Comparison of ENCODE assay signal across 11 mouse cellular contexts in the genomic region with DNA sequence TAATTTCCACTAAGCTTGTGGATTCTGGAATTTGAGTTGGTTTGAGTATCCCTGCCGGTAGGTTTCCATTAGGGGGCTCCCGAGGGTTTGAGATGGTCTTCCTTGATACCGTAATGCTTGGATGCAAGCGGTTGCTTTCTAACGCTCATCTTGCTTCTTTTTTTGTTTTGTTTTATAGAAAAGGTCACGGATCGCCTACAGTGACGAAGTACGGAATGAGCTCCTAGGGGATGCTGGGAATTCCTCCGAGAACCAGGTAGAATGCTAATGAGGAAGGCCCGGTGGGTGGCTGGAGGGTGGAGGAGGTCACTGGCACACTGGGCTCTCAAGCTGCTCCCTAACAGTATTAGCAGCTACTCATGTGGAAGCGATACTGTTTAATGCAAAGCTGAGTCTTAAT.
DNase-seq lines count a peak whose midpoint lies in the region; ATAC-seq lines count a peak whose summit lies in the region.
"Had no signal": no experiment of that assay in that cellular context is flagged by ENCODE, and none has a peak within 500 bp of the region (broad histone marks: within the 10 kb centered on the region; RNA-seq: fewer than 3 reads in every experiment).

No protein-coding gene starts in this region.

- peak; percentile 26 to 30 for DNase-seq in cerebellum, postnatal 10 days
- DNase-seq in cerebellum, adult 18-20 months, result no peak
- DNase-seq in Muller cell, postnatal 12 days (ENCODE audit: inconsistent ontology term), result peak; percentile 38
- DNase-seq in midbrain, embryonic 10.5 days (ENCODE audit: low spot score), result peak; percentile 61
- no peak for DNase-seq in T-cell, adult 2 months (ENCODE audit: low spot score)
- no peak for DNase-seq in left cerebral cortex, adult 9 months (ENCODE audit: low spot score in 2 of 2)
- DNase-seq: cerebellum, adult 8-10 months; gastrocnemius, postnatal 36 days had no signal

- ATAC-seq in forebrain, embryonic 13.5 days, result peak; percentile 52; the same call in 1 of the 2 replicates
- no peak for ATAC-seq in monocyte, adult 5-6 weeks (replicated peaks; ENCODE audit: insufficient number of reproducible peaks, low FRiP score, low TSS enrichment, poor library complexity, severe bottlenecking)
- ATAC-seq: intestine, embryonic 15.5 days had no signal

- peak overlapping the region; percentile 54 for H3K4me2 ChIP-seq in forebrain, embryonic 13.5 days
- H3K4me2 ChIP-seq: intestine, embryonic 15.5 days had no signal

- 3% methylated on average over 12 of the region's 12 CpGs for WGBS in forebrain, embryonic 13.5 days
- WGBS in midbrain, embryonic 10.5 days, result 5% methylated on average over 12 of the region's 12 CpGs

- no peaks in the 10 kb centered on the region for H3K9me3 ChIP-seq in forebrain, embryonic 13.5 days (replicated peaks)
- no peaks in the 10 kb centered on the region for H3K9me3 ChIP-seq in midbrain, embryonic 10.5 days (replicated peaks)
- H3K9me3 ChIP-seq: intestine, embryonic 15.5 days had no signal

- H3K4me3 ChIP-seq in forebrain, embryonic 13.5 days, result peak overlapping the region; percentile 21; the same call in 1 of the 2 replicates
- peak overlapping the region; percentile 38; the same call in 1 of the 2 replicates for H3K4me3 ChIP-seq in midbrain, embryonic 10.5 days
- H3K4me3 ChIP-seq: intestine, embryonic 15.5 days had no signal

- H3K27me3 ChIP-seq in forebrain, embryonic 13.5 days, result peaks cover 62% of the 10 kb centered on the region
- no peaks in the 10 kb centered on the region for H3K27me3 ChIP-seq in midbrain, embryonic 10.5 days (ENCODE audit: low read depth, poor library complexity, severe bottlenecking)
- H3K27me3 ChIP-seq: intestine, embryonic 15.5 days had no signal

- no peak overlapping the region for H3K9ac ChIP-seq in forebrain, embryonic 13.5 days
- H3K9ac ChIP-seq: intestine, embryonic 15.5 days had no signal

- peaks cover 47% of the 10 kb centered on the region for H3K4me1 ChIP-seq in forebrain, embryonic 13.5 days
- H3K4me1 ChIP-seq in midbrain, embryonic 10.5 days, result peaks cover 72% of the 10 kb centered on the region
- H3K4me1 ChIP-seq: intestine, embryonic 15.5 days had no signal

- no peak overlapping the region for H3K27ac ChIP-seq in forebrain, embryonic 13.5 days
- H3K27ac ChIP-seq in midbrain, embryonic 10.5 days (replicated peaks), result peak overlapping the region; percentile 87
- H3K27ac ChIP-seq: intestine, embryonic 15.5 days had no signal

- H3K36me3 ChIP-seq in forebrain, embryonic 13.5 days (ENCODE audit: poor library complexity, severe bottlenecking), result no peaks in the 10 kb centered on the region
- no peaks in the 10 kb centered on the region for H3K36me3 ChIP-seq in midbrain, embryonic 10.5 days
- H3K36me3 ChIP-seq: intestine, embryonic 15.5 days had no signal

Comparison
In these comparisons a context has a peak if more than half of its experiments do, and no peak if none do; other contexts are left out.
1. DNase-seq: peak in cerebellum, postnatal 10 days (2 of 2), Muller cell, postnatal 12 days (single experiment) and midbrain, embryonic 10.5 days (single experiment); none in cerebellum, adult 18-20 months (0 of 2), T-cell, adult 2 months (single experiment) and left cerebral cortex, adult 9 months (0 of 2).